Mouse (Mus musculus) megakaryocyte, adult 5-6 weeks (primary cell): ENCODE results near the gene Lrrc8c. TPM values are rescaled to one million over a fixed set of nuclear protein-coding genes. Genes with fewer than 3 reads are reported as not detected.

Experiments used
- ATAC-seq: 2 replicates; pipeline ENCODE4 v1.8.0; 2016; ENCODE audit warnings: mild to moderate bottlenecking, inconsistent platforms; ENCODE audit not compliant: poor library complexity, severe bottlenecking
- total RNA-seq, 2 experiments: library from RNA; stranded (forward) in 1 of 2; stranded (reverse) in 1 of 2; fragments of 153-499, 151-499 nt in 1 of 2; fragments of 221-1000, 200-1000 nt in 1 of 2; gene quantifications; 2 replicates each; pipeline versions ENCODE4 v1.2.3 to v1.2.4; 2015 to 2017

Gene Lrrc8c
- total RNA-seq, 2 experiments from 2014 or later, result 12.2 to 51.2 TPM

- ATAC-seq, result peak; percentile 51
Measured at GRCm38 (mm10) chr5:105500132-105501121, 18.8 kb upstream of the Lrrc8c start.

- ATAC-seq, result no peak
Measured at GRCm38 (mm10) chr5:105501136-105501535, 18.1 kb upstream of the Lrrc8c start.

- no peak for ATAC-seq
Measured at GRCm38 (mm10) chr5:105508813-105509212, 10.4 kb upstream of the Lrrc8c start.

GRCm38 (mm10) chr5:105512297-105512696 lies 6.9 kb upstream of the Lrrc8c start:
- no peak for ATAC-seq

GRCm38 (mm10) chr5:105515532-105515931 lies 3.7 kb upstream of the Lrrc8c start:
- peak; percentile 14; the same call in 1 of the 2 replicates for ATAC-seq

GRCm38 (mm10) chr5:105516290-105516689 lies 2.9 kb upstream of the Lrrc8c start:
- ATAC-seq, result no peak

GRCm38 (mm10) chr5:105517992-105518625 lies 1.1 kb upstream of the Lrrc8c start:
- no peak for ATAC-seq

GRCm38 (mm10) chr5:105518626-105519095 lies 527 bp upstream of the Lrrc8c start:
- peak; percentile 6; the same call in 1 of the 2 replicates for ATAC-seq

GRCm38 (mm10) chr5:105519976-105520300 lies 750 bp downstream of the Lrrc8c start:
- no peak for ATAC-seq

GRCm38 (mm10) chr5:105520442-105520965 lies 1.3 kb downstream of the Lrrc8c start:
- ATAC-seq, result no peak

GRCm38 (mm10) chr5:105523452-105523851 lies 4.3 kb downstream of the Lrrc8c start:
- ATAC-seq, result no peak

GRCm38 (mm10) chr5:105525004-105525403 lies 5.8 kb downstream of the Lrrc8c start:
- ATAC-seq, result no peak

GRCm38 (mm10) chr5:105526107-105526645 lies 7.0 kb downstream of the Lrrc8c start:
- no peak for ATAC-seq

- no peak for ATAC-seq
Measured at GRCm38 (mm10) chr5:105526766-105527165, 7.6 kb downstream of the Lrrc8c start.

- no peak for ATAC-seq
Measured at GRCm38 (mm10) chr5:105527477-105528331, 8.5 kb downstream of the Lrrc8c start.

GRCm38 (mm10) chr5:105530576-105530975 lies 11.4 kb downstream of the Lrrc8c start:
- no peak for ATAC-seq

GRCm38 (mm10) chr5:105535186-105535585 lies 16.0 kb downstream of the Lrrc8c start:
- no peak for ATAC-seq

GRCm38 (mm10) chr5:105536172-105536571 lies 17.0 kb downstream of the Lrrc8c start:
- no peak for ATAC-seq

GRCm38 (mm10) chr5:105537101-105537723 lies 18.0 kb downstream of the Lrrc8c start:
- no peak for ATAC-seq

- ATAC-seq, result no peak
Measured at GRCm38 (mm10) chr5:105541051-105541450, 21.9 kb downstream of the Lrrc8c start.
